Mouse (Mus musculus): ENCODE results near the gene Acox2.

Acox2 gene

DNA sequence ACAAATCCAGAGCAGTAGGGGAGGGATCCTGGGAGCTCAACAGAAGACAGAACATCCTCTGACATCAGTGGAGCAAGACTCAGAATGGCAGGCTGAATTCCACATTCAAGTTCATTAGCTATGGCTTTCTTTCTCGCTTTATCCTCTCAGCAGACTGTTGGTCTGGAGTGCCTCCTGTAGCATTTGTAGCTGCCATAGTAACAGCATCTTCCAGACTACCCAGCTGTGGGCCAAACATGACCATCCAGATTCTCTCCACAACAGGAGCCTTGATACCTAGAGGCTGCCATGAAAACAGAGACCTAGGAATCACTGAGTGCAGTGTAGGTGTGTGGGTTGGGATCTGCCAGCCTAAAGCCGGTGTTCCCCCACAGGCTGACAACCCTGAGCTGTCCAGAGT, 49.3 kb downstream of the Acox2 start:
- no peak for DNase-seq

GRCm38 (mm10) chr14:8208876-8209275, 50.3 kb downstream of the Acox2 start:
- no peak for DNase-seq

GRCm38 (mm10) chr14:8207543-8207942, 51.6 kb downstream of the Acox2 start:
- no peak for DNase-seq

DNA sequence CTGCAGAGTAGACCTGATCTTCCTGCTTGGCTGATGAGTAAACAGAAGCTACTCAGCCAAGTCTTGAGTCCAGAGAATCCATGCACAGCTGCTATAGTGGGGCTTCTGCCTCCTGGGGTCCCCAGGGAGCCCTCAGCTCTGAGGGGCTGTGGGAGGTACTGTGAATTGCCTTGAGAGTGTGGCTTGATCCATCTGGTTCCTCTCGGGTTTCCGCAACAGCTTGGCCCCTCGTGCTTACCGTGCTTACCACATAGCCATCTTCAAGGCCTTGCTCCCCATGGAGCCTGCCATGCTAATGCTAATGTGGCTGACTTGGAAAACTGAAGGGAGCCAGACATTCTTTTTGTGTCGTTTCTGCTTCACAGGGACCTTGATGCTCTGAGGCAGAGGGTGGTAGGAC, 52.0 kb downstream of the Acox2 start:
- DNase-seq: no peak

- no peak for DNase-seq
Measured at GRCm38 (mm10) chr14:8206179-8206910, 52.8 kb downstream of the Acox2 start.

DNA sequence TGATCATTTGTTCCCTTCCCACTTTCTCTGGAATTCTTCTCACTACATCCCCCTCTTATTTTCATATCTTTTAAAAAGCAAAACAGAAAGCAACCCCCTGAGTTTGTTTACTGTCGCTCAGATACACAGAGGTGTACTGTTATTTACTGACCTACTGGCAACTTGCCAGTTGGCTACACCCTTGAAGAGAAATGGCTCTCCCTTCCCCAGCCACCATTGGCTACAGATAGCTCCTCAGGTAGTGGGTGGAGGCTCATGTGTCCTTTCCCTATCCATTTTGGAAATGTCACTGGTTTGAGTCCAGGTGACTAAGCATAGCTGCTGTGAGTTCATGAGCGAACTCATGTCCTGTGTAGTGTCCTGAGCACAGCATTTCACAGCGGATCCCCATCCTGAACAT, 57.4 kb downstream of the Acox2 start:
- DNase-seq: no peak

DNA sequence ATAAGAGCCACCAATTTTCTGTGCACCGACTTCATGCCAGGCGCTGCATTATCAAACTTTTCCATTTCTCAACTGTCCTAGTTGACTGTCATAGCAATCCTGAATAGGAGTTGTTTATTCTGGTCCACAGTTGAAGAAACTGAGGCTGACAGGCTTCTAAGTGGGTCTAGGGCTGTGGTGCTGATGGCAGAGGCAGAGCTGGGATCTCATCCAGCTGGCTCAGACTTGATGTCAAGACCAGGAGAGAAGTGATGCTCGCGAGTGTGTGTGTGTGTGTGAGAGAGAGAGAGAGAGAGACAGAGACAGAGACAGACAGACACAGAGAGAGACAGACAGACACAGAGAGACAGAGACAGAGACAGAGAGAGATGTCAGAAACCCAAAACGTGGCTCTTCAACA, 58.4 kb downstream of the Acox2 start:
- DNase-seq: no peak

DNA sequence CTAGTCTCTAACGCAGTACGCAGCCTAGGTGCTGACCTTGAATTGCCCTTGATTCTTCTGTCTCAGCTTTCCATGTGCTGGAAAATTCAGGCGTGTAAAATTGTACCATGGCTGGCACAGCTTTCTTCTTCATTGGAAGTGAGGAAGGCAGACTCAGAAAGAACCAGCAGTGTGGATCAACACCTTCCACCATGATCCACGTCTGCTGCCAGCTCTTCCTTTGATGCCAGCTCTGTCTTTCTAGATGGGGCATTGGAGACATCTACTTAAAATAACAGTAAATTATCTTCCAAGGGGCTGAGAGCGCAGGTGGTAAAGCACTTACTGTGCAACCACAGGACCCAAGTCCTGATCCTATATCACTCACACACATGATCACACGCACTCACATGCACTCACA, 66.4 kb downstream of the Acox2 start:
- no peak for DNase-seq

DNA sequence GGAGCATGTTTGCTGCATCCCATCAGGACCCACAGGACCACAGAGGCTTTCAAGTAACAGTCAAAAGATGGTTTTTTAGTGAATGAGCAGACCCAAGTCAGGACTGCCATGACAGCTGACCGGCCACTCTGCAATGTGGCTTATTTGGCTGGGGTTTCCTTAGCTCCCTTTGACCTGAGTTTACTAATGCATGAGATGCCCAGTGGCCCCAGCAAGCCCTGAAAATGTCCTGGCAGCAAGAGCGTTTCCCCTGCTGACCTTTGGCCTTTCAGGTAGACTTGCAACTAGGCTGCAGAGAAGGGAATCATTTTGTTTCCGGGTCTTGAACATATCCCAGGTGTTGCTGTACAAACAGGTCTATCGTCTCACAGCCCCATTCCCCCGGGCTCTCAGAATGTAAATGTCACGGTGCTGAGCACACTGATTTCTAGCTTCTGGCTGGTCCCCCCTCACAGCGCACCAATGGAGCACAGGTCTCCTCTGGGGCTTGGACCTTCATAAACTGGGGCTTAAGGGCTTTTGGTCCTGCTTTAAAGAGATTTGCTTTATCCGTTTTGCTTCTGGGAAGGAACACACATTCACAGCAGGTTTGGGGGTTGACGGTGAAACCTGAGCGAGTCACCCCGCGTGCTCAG, 67.7 kb downstream of the Acox2 start:
- no peak for DNase-seq

GRCm38 (mm10) chr14:8190556-8190955, 68.6 kb downstream of the Acox2 start:
- no peak for DNase-seq

- DNase-seq: peak; percentile 30
Measured at GRCm38 (mm10) chr14:8186278-8187045, 72.7 kb downstream of the Acox2 start.

GRCm38 (mm10) chr14:8183330-8183729, 75.8 kb downstream of the Acox2 start:
- no peak for DNase-seq

DNA sequence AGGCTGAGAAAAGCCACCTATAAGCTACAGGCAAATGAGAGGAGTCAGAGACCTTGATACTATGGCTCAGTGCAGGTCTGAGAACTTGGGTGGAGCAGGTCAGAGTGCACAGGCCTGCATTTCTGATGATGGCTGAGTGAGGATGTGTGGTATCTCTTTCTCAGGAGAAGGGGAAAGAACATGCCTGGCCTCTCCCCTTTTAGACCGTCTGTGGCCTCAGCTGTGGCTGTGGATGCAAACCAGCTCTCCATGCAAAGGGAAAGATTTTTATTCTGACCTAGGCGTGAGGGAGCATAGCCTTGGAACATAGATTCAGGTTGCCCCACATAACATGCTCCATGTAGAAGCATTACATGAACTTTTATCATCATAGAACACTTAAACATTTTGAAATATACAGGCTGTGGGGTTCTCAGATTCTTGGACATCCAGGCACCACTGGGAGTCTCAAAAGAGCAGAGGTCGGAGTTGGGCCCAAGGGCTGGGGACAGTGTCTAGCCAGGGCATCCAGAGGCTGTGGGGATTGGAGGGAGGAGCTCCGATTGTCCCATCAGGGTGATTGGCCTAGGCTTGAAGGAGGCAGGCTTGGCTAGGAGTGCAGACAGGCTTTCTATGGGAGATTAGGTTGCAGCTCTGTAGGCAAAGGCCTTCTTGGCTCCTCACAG, 78.7 kb downstream of the Acox2 start:
- DNase-seq: no peak

DNA sequence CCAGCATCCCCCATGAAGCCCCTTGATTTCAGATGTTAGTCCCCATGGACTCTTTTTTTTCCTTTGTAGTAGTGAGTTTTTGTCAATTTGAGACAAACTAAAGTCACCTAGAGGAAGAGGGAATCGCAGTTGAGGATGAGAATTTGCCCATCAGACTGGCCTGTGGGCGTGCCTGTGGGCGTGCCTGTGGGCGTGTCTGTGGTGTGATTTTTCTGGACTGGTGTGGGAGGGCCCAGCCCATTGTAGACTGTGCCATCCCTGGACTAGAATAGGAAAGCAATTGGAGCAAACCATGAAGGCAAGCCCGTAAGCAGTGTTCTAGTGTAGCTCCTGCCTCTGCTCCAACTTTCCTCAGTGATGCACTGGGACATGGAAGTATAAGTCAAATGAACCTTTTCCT, 82.9 kb downstream of the Acox2 start:
- DNase-seq: no peak

All from kidney, postnatal 14 days (tissue).